Mouse (Mus musculus) cerebellum, adult 9-10 months (tissue): ENCODE data around the gene Acp4.
"Not testable (repeated sequence)": the region's sequence is repeated elsewhere in the genome, so short reads cannot be mapped to it uniquely, and the experiment has no call there.

Source experiments
- DNase-seq: peaks from one replicate; pipeline ENCODE4 v3.0.0; 2022

Acp4 gene

GRCm38 (mm10) chr7:44262791-44263643, 5.8 kb upstream of the Acp4 start:
- peak; percentile 99 for DNase-seq

GRCm38 (mm10) chr7:44261147-44261546, 4.0 kb upstream of the Acp4 start, which contains the start of gene Gm15517:
Gm15517 (plus strand) TSS chr7:44261447.
- no peak for DNase-seq

GRCm38 (mm10) chr7:44260410-44260809, 3.2 kb upstream of the Acp4 start:
- DNase-seq: no peak

DNA sequence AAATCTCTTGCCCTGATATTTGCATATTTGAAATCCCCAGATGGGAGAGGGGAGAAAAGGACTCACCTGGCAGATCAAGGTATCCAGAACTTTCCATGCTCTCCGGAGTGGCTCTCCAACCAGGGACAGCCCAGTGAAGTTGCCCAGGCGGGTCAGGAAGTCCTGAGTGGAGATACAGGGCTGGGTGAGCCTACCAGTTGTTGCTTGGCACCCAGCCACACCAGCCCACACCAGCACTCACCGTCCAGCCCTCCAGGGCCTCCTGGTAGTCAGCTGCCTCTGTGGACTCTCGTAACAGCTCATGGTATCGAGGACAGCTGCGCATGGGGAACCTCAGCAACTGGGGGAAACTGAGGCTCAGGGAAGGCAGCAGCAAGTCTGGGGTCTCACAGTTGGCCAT, 2.2 kb downstream of the Acp4 start:
- no peak for DNase-seq

GRCm38 (mm10) chr7:44253023-44253616, 4.1 kb downstream of the Acp4 start:
- DNase-seq: no peak

DNA sequence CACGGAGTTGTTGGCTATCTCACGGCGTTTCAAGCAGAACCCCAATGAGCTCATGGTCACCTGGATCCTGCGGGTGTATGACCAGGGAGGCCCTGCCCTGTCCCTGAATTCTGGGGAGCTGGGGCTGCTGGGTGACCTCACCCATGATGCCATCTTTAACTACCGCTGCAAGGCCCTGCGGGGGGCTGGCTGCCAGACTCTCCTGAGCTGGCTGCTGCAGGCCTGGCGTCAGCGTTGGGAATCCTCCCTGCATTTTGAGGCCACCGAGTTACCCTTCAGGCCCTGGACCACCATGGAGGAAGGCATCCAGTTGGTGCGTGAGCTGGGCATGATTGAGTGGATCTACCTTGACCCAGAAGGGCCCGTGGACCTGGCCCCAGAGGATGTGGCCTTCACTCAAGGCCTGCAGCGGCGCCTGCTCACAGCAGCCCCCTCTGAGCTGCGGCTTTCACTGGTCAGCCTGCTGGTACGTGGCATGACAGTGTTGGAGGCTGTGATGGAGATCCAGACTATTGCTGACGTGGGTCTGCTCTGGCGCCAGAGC, 6.4 kb downstream of the Acp4 start:
- not testable (repeated sequence) for DNase-seq

- DNase-seq: no peak
Measured at GRCm38 (mm10) chr7:44249248-44249647, 7.9 kb downstream of the Acp4 start.

DNA sequence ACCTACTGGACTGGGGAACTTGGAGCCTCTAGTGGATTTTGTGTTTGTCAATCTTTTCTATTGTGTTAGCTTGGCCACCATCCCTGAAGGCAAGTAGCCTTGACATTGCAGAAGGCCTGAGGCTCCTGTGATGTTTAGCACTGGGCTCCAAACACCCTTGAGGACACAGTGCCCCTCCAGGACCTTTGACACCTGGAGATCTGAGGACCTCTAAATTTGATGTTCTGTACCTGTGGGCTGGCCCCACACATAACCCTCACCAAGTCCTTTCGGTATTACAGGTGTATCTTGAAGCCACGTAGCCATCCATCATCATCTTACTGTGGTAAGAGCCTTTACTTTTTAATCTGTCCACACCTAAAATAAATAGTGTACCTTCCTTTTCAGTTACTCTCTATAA, 9.2 kb downstream of the Acp4 start:
- DNase-seq: no peak

- peak; percentile 80 for DNase-seq
Measured at GRCm38 (mm10) chr7:44246984-44247470, 10.2 kb downstream of the Acp4 start.

- DNase-seq: peak; percentile 94
Measured at GRCm38 (mm10) chr7:44246055-44246983, 10.9 kb downstream of the Acp4 start, which contains the start of the genes 1700028J19Rik and 2410002F23Rik. 1700028J19Rik (minus strand) TSS chr7:44246695. 2410002F23Rik (plus strand) TSS chr7:44246722.

- no peak for DNase-seq
Measured at GRCm38 (mm10) chr7:44244080-44244479, 13.1 kb downstream of the Acp4 start.

DNA sequence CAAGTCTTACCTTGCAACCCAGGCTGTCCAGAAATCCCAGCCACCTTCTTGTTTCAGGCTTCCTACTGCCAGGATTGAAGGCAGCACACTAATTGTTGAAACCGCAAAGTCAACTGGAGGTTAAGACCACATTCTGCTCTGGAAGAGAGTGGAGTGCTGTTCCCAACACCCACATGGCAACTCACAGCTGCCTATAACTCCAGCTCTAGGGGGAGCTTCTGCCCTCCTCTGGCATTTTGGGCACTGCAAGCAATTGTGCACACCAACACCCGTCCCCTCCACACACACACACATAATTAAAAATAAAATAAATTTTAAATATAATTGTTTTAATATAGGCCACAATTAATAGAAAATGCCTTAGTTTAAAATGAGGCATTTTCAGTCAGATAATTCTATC, 16.0 kb downstream of the Acp4 start:
- no peak for DNase-seq

DNA sequence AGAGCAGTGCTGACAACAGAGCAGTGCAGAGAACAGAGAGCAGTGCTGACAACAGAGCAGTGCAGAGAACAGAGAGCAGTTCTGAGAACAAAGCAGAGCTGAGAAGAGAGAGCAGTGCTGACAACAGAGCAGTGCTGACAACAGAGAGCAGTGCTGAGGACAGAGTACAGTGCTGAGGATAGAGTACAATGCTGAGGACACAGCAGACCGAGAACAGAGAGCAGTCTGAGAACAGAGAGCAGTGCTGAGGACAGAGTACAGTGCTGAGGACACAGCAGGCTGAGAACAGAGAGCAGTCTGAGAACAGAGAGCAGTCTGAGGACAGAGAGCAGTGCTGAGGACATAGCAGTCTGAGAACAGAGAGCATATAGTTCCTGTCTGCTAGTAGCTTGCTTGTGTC, 16.5 kb downstream of the Acp4 start:
- no peak for DNase-seq

DNA sequence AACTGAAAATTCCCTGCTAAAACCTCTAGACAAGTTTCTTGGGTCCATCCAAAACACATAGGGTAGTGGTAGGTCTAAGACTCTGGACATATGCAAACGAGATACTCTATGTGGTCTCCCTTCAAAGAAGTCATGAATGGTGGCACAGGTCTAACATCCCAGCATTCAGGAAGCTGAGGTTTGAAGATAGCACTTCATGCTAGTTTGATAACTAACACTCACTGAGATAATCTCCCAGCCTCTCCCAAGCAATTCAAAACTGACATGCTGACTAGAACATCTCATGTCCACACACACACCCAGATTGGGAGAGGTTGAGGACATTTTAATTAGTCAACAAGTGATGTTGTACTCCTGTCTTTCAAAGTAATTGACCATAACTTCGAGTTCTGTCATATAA, 17.3 kb downstream of the Acp4 start:
- DNase-seq: no peak

DNA sequence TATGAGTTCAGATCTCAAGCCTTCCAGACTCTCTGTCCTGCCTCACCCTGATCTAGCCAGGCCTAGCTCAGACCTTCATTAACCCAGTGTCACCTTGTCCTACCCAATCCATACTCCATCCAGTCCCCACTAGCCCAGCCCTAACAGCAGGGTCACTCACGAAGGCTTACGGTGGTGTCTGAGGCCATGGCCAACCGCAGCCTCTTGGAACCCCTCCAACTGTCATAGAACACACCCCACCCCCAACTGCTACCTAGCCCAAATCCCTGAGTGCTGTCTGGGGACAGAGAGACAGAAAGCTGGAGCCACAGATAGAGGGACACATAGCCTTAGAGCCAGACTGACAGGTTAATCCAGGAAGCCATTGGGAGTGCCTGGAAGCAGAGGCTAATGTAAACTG, 21.3 kb downstream of the Acp4 start, which contains the start of gene Gm36864:
Gene Gm36864 (plus strand): TSS at position 269 of the 400 bp plus-strand sequence.
- DNase-seq: no peak

DNA sequence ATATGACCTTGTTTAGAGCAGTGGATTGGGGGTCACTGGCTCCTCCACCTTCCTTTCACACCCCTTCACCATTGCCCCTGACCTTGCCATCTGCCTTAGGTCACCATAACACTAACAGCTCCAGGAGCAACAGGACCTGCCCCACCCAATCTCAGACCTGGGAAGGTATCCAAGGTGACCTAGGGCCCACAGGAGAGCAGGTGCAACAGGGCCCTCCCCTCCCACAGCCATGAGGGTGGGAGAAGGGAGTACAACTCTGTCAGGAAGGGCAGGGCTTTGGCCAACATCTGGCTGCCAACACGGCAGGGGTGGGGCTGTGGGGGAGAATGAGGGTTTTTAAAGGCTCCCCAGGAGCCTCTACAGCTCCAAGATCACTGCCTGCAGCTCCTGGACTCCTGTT, 32.1 kb downstream of the Acp4 start, which contains the start of gene Klk1:
Gene Klk1 (plus strand): TSS at position 285 of the 400 bp plus-strand sequence.
- DNase-seq: no peak

DNA sequence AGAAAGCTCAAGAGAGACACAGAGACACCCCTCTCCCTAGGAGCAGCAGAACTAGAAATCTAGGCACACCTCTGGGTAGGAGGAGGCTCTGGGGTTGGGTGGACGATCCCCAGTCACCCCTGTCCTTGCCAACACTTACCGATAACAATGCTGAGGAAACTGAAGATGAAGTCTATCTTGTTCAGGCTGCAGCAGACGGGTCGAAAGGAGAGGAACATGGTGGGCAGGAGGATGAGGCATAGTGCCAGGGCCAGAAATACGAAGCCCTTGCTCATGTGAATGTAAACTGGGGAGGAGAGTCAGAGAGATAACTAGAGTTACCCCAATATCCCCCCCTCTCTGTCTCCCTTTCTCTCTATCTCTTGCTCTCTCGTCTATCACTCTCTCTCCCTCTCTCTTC, 34.8 kb downstream of the Acp4 start:
- DNase-seq: not testable (repeated sequence)

GRCm38 (mm10) chr7:44221601-44222000, 35.6 kb downstream of the Acp4 start:
- not testable (repeated sequence) for DNase-seq

- DNase-seq: no peak
Measured at GRCm38 (mm10) chr7:44215645-44216044, 41.5 kb downstream of the Acp4 start, which contains the start of gene Klk1b5. Klk1b5 (plus strand) TSS chr7:44215945.

- no peak for DNase-seq
Measured at GRCm38 (mm10) chr7:44208307-44208706, 48.9 kb downstream of the Acp4 start.

DNA sequence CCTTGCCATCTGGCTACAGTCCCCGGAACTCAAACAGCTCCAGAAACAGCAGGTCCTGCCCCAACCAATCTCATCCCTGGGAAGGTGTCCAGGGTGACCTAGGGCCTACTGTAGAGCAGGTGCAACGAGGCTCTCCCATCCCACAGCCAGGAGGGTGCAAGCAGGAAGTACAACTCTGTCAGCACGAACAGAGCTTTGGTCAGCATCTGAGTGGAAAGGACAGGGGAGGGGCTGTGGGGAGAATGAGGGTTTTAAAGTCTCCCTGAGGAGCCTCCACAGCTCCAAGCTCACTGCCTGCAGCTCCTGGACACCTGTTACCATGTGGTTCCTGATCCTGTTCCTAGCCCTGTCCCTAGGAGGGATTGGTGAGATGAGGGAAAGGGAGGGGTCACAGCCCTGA, 50.0 kb downstream of the Acp4 start, which contains the start of gene Klk1b4:
Gene Klk1b4 (plus strand): TSS at position 301 of the 400 bp plus-strand sequence.
- not testable (repeated sequence) for DNase-seq
